Mouse (Mus musculus) stomach, embryonic 14.5 days (tissue): ENCODE results near the gene Cebpz. TPM values are rescaled to one million over a fixed set of nuclear protein-coding genes. Genes with fewer than 3 reads are reported as not detected.

Experiments
- ATAC-seq: fragments of 200-750 bp; cut with Nextera tagmentation; 2 replicates; pipeline ENCODE4 v1.8.0; 2017; ENCODE audit warnings: low read depth, moderate TSS enrichment; ENCODE audit not compliant: insufficient number of reproducible peaks, insufficient read depth, low FRiP score
- H3K27ac ChIP-seq: fragments of 300-500 bp; sonication (generic); 2 replicates; pipeline ENCODE4 v1.5.1; 2014; ENCODE audit warnings: mild to moderate bottlenecking, low read length, moderate library complexity, mixed read lengths
- H3K27me3 ChIP-seq: fragments of 300-500 bp; sonication (generic); 2 replicates; pipeline ENCODE4 v1.6.1; 2014; ENCODE audit warnings: low read length, control low read depth, mixed read lengths; ENCODE audit not compliant: control insufficient read depth, insufficient read depth
- H3K36me3 ChIP-seq: fragments of 300-500 bp; sonication (generic); 2 replicates; pipeline ENCODE4 v1.6.1; 2014; ENCODE audit warnings: mild to moderate bottlenecking, control low read depth, low read length, moderate library complexity, mixed read lengths; ENCODE audit not compliant: control insufficient read depth, insufficient read depth
- H3K4me1 ChIP-seq: fragments of 300-500 bp; sonication (generic); 2 replicates; pipeline ENCODE4 v1.6.1; 2014; ENCODE audit warnings: low read length, control low read depth, mixed read lengths; ENCODE audit not compliant: control insufficient read depth, insufficient read depth
- H3K4me2 ChIP-seq: fragments of 300-500 bp; sonication (generic); replicated peaks from 2 replicates; pipeline ENCODE4 v1.6.1; 2014; ENCODE audit warnings: low read depth, low read length, control low read depth
- H3K4me3 ChIP-seq: fragments of 300-500 bp; sonication (generic); 2 replicates; pipeline ENCODE4 v1.5.1; 2014; ENCODE audit warnings: low read depth, low read length, control low read depth
- H3K9ac ChIP-seq: fragments of 300-500 bp; sonication (generic); replicated peaks from 2 replicates; pipeline ENCODE4 v1.6.1; 2014; ENCODE audit warnings: low read depth, mild to moderate bottlenecking, control low read depth, low read length, moderate library complexity, mixed read lengths
- H3K9me3 ChIP-seq: fragments of 300-500 bp; sonication (generic); 2 replicates; pipeline ENCODE4 v1.6.1; 2016; ENCODE audit warnings: low read depth, low read length, control low read depth; ENCODE audit not compliant: control insufficient read depth
- WGBS: fragments of 180-500 bp; shearing (Covaris S2); extraction: QIAGEN DNeasy Blood & Tissue Kit; methylation state at CpG from one replicate; pipeline ENCODE4 v1.1.7; 2014; 5-methylcytosine and 5-hydroxymethylcytosine counted together
- polyA plus RNA-seq: library from polyadenylated mRNA; unstranded; fragments of >200 nt; fragmentation: Nextera tagmentation; extraction: Ambion mirVana; gene quantifications from 2 replicates; pipeline ENCODE4 v1.2.1, GENCODE M21; 2014

Cebpz gene
- polyA plus RNA-seq, 1 experiment from 2014 or later: 61.0 TPM

DNA sequence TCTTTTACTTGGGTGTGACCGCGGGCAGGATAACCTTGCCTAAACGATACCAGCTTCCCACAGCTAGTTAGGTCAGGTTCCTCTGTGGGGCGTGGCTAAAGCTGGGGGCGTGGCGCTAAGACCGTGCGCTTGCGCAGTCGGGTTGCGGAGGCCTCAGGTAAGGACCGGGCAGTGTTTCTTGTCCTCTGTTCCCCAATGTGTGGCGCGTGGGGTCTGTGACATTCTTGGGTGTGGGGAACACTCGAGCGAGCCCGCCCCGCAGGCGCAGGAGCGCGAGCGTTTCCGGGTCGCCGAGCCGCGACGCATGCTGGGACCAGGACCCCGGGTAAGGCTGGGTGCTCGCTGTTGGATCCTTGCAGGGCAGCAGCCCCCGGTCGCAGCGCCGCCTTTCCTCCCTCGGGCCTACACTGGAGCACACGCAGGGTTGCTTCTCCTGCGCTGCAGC is 20.5 kb downstream of the Cebpz start, which contains the start of gene Cebpzos:
Gene Cebpzos (plus strand): TSS at position 132 of the 445 bp plus-strand sequence.
- peak; percentile 93 for ATAC-seq
- peak within 1 kb of the TSS; percentile 74 for H3K27ac ChIP-seq
- H3K4me2 ChIP-seq: peak within 1 kb of the TSS; percentile 65
- WGBS: under 1% methylated on average over 37 of the region's 37 CpGs
- peak within 1 kb of the TSS; percentile 57 for H3K4me3 ChIP-seq
- peaks cover 11% of the 10 kb centered on the region; the same call in 1 of the 2 replicates for H3K4me1 ChIP-seq
- H3K9ac ChIP-seq: peak within 1 kb of the TSS; percentile 57
- no peaks in the 10 kb centered on the region for H3K9me3 ChIP-seq
- H3K27me3 ChIP-seq: no peaks in the 10 kb centered on the region
- H3K36me3 ChIP-seq: peaks cover 23% of the 10 kb centered on the region; the same call in 1 of the 2 replicates

DNA sequence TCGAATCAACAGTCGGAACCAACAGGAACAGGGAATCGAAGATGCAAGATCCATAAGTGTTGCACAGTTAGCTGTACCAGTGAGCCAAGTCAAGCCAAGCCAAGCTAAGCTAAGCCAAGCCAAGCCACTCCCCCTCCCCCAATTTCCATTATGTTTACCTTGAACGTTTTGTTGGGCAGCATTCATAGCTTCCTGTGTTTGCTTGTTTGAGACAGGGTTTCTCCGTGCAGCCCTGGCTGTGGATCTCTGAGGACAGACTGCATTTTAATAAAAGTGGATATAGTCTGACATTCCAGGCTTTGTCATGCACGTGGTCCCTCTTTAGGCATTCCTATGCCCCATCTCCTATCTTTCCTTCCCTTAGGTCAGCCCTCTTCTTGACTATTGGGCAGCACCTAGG is 21.1 kb downstream of the Cebpz start:
- peak overlapping the region; percentile 57; the same call in 1 of the 2 replicates for H3K9ac ChIP-seq
- peak overlapping the region; percentile 74; the same call in 1 of the 2 replicates for H3K27ac ChIP-seq
- no peak for ATAC-seq
- H3K9me3 ChIP-seq: no peaks in the 10 kb centered on the region
- peak overlapping the region; percentile 65 for H3K4me2 ChIP-seq
- no peaks in the 10 kb centered on the region for H3K27me3 ChIP-seq
- peaks cover 19% of the 10 kb centered on the region; the same call in 1 of the 2 replicates for H3K36me3 ChIP-seq
- 48% methylated on average over 6 of the region's 6 CpGs for WGBS
- peak overlapping the region; percentile 57 for H3K4me3 ChIP-seq
- peaks cover 11% of the 10 kb centered on the region; the same call in 1 of the 2 replicates for H3K4me1 ChIP-seq

DNA sequence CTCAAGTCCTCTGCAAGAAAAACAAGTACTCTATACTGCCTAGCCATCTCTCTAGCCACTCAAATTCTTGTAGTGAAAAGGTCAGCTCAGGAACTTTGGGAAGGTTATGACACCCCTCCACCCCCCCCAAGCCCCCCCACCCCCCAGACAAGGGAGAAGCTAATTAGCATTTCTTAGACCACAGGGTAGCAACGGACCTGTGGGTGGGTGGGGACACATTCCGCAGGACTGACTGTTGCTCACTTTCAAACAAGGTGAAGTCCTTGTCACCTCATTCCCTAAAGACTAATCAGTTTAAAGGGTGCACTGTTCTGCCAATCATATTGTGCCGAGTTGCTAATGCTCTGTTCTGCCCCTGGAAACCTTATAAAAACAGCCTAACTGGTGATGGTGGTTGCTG is 22.9 kb downstream of the Cebpz start:
- Histone ChIP-seq H3K27ac (no peak overlapping the region), H3K4me1 (peaks cover 11% of the 10 kb centered on the region; the same call in 1 of the 2 replicates), H3K4me2 (no peak overlapping the region), H3K9me3 (no peaks in the 10 kb centered on the region), H3K36me3 (peaks cover 8% of the 10 kb centered on the region; the same call in 1 of the 2 replicates), H3K27me3 (no peaks in the 10 kb centered on the region), H3K9ac (no peak overlapping the region), H3K4me3 (no peak overlapping the region)
- ATAC-seq: no peak
- WGBS: 73% methylated on average over 3 of the region's 3 CpGs

DNA sequence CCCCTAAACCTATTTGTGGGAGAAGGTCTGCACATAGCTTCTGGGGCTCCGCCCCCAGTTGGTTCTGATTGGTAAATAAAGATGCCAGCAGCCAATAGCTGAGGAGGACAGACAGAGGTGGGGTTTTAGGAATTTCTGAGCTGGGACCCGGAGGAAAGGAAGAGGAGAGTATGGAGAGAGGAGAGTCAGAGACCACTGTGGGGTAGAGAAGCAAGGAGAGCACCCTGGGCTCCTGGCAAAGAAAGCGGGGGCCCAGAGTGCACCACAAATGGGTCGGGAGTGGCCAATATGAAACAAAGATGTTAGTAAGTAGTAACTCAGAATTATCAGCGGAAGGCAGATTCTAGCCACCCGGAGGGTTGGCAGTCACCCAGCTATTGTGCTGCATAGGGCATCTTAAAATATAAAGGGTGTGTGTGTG is 24.0 kb downstream of the Cebpz start:
- H3K9ac ChIP-seq: no peak overlapping the region
- no peak for ATAC-seq
- no peaks in the 10 kb centered on the region for H3K9me3 ChIP-seq
- H3K4me1 ChIP-seq: peaks cover 11% of the 10 kb centered on the region; the same call in 1 of the 2 replicates
- no peak overlapping the region for H3K27ac ChIP-seq
- 26% methylated on average over 6 of the region's 6 CpGs for WGBS
- H3K4me3 ChIP-seq: peak overlapping the region; percentile 12; the same call in 1 of the 2 replicates
- no peaks in the 10 kb centered on the region for H3K27me3 ChIP-seq
- H3K36me3 ChIP-seq: no peaks in the 10 kb centered on the region
- H3K4me2 ChIP-seq: peak overlapping the region; percentile 27

DNA sequence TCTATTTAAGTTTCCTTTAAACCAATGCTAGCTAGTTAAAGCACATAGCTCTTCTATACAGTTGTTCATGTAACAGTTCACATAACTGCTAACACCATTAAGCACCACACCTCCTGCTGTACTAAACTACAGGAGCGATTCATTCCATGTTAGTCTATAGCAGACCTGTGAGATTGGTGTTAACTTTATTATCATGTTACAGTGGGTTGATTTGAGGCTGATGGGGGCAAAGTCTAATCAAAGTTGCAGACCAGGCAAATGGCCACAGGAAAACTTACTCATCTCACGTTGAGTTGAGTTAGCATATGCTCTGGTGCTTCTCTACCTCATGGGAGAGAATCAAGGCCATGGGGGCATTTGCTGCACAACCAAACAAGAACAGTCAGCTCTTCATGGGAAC is 27.5 kb downstream of the Cebpz start:
- no peaks in the 10 kb centered on the region for H3K9me3 ChIP-seq
- H3K4me2 ChIP-seq: no peak overlapping the region
- no peaks in the 10 kb centered on the region for H3K36me3 ChIP-seq
- no peaks in the 10 kb centered on the region for H3K27me3 ChIP-seq
- H3K4me3 ChIP-seq: no peak overlapping the region
- WGBS: 75% methylated on average over 2 of the region's 2 CpGs
- H3K27ac ChIP-seq: no peak overlapping the region
- no peaks in the 10 kb centered on the region for H3K4me1 ChIP-seq
- ATAC-seq: no peak
- H3K9ac ChIP-seq: no peak overlapping the region

DNA sequence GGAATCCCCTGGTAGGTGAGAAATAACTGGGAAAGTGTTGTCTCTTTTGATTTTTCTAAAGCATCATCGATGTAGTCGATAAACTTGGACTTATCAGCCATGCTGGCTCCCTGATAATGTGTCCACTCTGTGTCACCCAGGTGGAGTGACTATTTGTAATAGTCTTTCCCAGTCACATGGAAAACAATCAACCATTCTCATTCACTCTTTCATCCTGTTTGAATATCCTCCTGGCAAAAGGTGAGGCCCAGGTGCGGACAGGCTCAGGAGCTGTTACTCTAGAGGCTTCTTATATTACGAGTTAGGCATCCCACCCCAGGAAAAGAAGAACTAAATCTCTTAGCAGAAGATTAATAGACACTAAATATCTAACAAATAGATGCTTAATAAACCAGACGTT is 30.0 kb downstream of the Cebpz start, which contains the start of gene Sult6b1:
Gene Sult6b1 (minus strand): TSS at position 101 of the 400 bp plus-strand sequence.
- ATAC-seq: no peak

DNA sequence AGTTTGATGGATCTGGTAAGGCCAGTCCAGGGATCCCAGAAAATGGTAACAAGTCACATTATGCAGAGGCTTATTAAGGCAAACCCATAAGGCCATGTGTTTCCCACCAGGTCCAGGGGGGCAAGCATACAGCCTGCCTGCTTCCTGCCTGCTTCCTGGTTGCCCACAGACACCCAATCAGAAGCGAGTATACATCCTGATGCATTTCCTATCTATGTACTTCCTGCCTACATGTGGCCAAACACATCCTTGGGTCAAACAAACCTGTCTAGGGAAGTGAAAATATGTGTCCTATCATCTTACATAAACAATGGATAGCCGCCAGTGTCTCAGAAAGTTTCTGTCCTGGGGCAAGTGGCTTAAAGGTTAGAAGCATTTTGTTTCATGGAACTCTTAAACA is 33.7 kb downstream of the Cebpz start:
- Histone ChIP-seq H3K27ac (no peak overlapping the region), H3K4me1 (no peaks in the 10 kb centered on the region), H3K4me2 (no peak overlapping the region), H3K27me3 (no peaks in the 10 kb centered on the region), H3K9me3 (no peaks in the 10 kb centered on the region), H3K9ac (no peak overlapping the region), H3K36me3 (no peaks in the 10 kb centered on the region), H3K4me3 (no peak overlapping the region)
- ATAC-seq: no peak
- WGBS: 60% methylated on average over 2 of the region's 2 CpGs

More for the DNA sequence above, 30.0 kb downstream of the Cebpz start, which contains the start of gene Sult6b1:
- H3K27ac ChIP-seq: no peak within 1 kb of the TSS
- no peaks in the 10 kb centered on the region for H3K36me3 ChIP-seq
- no peaks in the 10 kb centered on the region for H3K27me3 ChIP-seq
- H3K9me3 ChIP-seq: no peaks in the 10 kb centered on the region
- H3K9ac ChIP-seq: no peak within 1 kb of the TSS
- no peaks in the 10 kb centered on the region for H3K4me1 ChIP-seq
- no peak within 1 kb of the TSS for H3K4me2 ChIP-seq
- no peak within 1 kb of the TSS for H3K4me3 ChIP-seq
- WGBS: 81% methylated on average over 5 of the region's 5 CpGs

DNA sequence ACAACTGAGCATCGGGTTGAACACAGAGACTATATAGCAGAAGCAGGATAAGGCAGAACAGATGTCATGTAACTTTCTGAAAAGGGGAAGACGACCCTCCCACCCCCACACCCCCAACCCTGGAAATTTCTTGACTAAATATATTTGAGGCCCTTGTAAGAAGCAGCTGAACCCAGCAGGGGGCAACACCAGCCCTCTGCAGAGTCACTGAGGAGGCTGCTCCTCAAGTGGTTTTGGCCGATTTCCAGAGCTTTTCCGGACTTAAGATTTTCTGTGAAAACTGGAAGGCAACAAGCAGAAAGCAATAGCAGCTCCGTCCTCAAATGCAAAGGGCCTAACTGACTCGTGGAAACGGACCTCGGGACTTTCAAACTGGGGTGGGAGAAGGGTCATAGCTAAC is 41.5 kb downstream of the Cebpz start:
- H3K9ac ChIP-seq: no peak overlapping the region; the same call in 1 of the 2 replicates

More for the DNA sequence above, 41.5 kb downstream of the Cebpz start:
- Histone ChIP-seq H3K9me3 (no peaks in the 10 kb centered on the region), H3K36me3 (no peaks in the 10 kb centered on the region), H3K4me2 (peak overlapping the region; percentile 24; the same call in 1 of the 2 replicates), H3K4me1 (no peaks in the 10 kb centered on the region), H3K4me3 (no peak overlapping the region), H3K27me3 (no peaks in the 10 kb centered on the region), H3K27ac (no peak overlapping the region)
- 23% methylated on average over 8 of the region's 8 CpGs for WGBS
- peak; percentile 53; the same call in 1 of the 2 replicates for ATAC-seq
